Mouse (Mus musculus) ES-E14 (cell line): ENCODE results near the gene Artn. TPM values are rescaled to one million over a fixed set of nuclear protein-coding genes. Genes with fewer than 3 reads are reported as not detected.

Source experiments
- DNase-seq: peaks from one replicate; pipeline ENCODE4 v3.0.0-alpha.2; 2013; ENCODE audit warnings: low read depth, low spot score
- H3K27ac ChIP-seq: 2 replicates; pipeline ENCODE4 v1.5.1; 2012; ENCODE audit warnings: low read depth, mild to moderate bottlenecking, low read length, moderate library complexity, mixed read lengths; ENCODE audit not compliant: poor library complexity, insufficient read depth, severe bottlenecking
- H3K36me3 ChIP-seq: 2 replicates; pipeline ENCODE4 v1.6.1; 2012; ENCODE audit warnings: mild to moderate bottlenecking, low read length, moderate library complexity, mixed read lengths; ENCODE audit not compliant: control insufficient read depth, poor library complexity, insufficient read depth, severe bottlenecking
- H3K4me1 ChIP-seq, 2 experiments: fragments of 150-350 bp in 1 of 2; sonication (generic) in 1 of 2; 2 replicates each; pipeline ENCODE4 v1.6.1; 2012; ENCODE audit warnings: low read length in 2 of 2, mild to moderate bottlenecking in 1 of 2, mixed read lengths in 1 of 2; ENCODE audit not compliant: control insufficient read depth in 2 of 2, insufficient read depth in 2 of 2, poor library complexity in 1 of 2
- H3K4me3 ChIP-seq, 2 experiments: fragments of 150-350 bp in 1 of 2; sonication (generic) in 1 of 2; 2 replicates each; pipeline ENCODE4 v1.5.1; 2012; ENCODE audit warnings: low read length in 2 of 2, low read depth in 1 of 2, mild to moderate bottlenecking in 1 of 2, mixed read lengths in 1 of 2; ENCODE audit not compliant: insufficient read depth in 1 of 2, poor library complexity in 1 of 2, severe bottlenecking in 1 of 2
- H3K9ac ChIP-seq: 2 replicates; pipeline ENCODE4 v1.6.1; 2012; ENCODE audit warnings: low read depth, mild to moderate bottlenecking, low read length, mixed read lengths; ENCODE audit not compliant: poor library complexity, insufficient read depth, severe bottlenecking
- H3K9me3 ChIP-seq: fragments of 150-350 bp; sonication (generic); 2 replicates; pipeline ENCODE4 v1.6.1; 2012; ENCODE audit warnings: low read depth, mild to moderate bottlenecking, low read length; ENCODE audit not compliant: control insufficient read depth, insufficient read depth
- CHD2 ChIP-seq: IDR thresholded peaks from 2 replicates; pipeline ENCODE4 v1.6.1; 2014; ENCODE audit warnings: mild to moderate bottlenecking, low read depth, low read length, inconsistent platforms
- HCFC1 ChIP-seq: IDR thresholded peaks from 2 replicates; pipeline ENCODE4 v1.6.1; 2012; ENCODE audit warnings: low read length, inconsistent platforms, borderline replicate concordance; ENCODE audit not compliant: insufficient read depth
- MAFK ChIP-seq: IDR thresholded peaks from 2 replicates; pipeline ENCODE4 v1.6.1; 2014; ENCODE audit warnings: mild to moderate bottlenecking, low read depth, low read length, inconsistent platforms; ENCODE audit not compliant: insufficient read depth
- ZC3H11A ChIP-seq: IDR thresholded peaks from 2 replicates; pipeline ENCODE4 v1.6.1; 2012; ENCODE audit warnings: low read depth, mild to moderate bottlenecking, inconsistent platforms, low read length, borderline replicate concordance
- ZNF384 ChIP-seq: IDR thresholded peaks from 2 replicates; pipeline ENCODE4 v1.6.1; 2012; ENCODE audit warnings: low read depth, low read length, inconsistent platforms
- in situ Hi-C, 2 experiments: fragments of 600-800 bp; cut with MboI; formaldehyde crosslinking; loops; one replicate each; pipeline ENCODE4 v1.15.1; 2025; ENCODE audit warnings: low sequenced_read_pairs in 2 of 2, inconsistent platforms in 1 of 2; ENCODE audit not compliant: unreplicated experiment in 2 of 2
- total RNA-seq: library from RNA; depleted of rRNA; stranded (reverse); fragments of 300-350 nt; gene quantifications from 2 replicates; pipeline ENCODE4 v1.2.3, GENCODE M21; 2012

The Artn gene
- total RNA-seq, 1 experiment = 0.94 TPM

GRCm38 (mm10) chr4:117947493-117947892 is 17.9 kb upstream of the Artn start:
- H3K27ac ChIP-seq = no peak overlapping the region
- no peak overlapping the region for H3K4me3 ChIP-seq
- peaks cover 10% of the 10 kb centered on the region; the same call in 1 of the 2 replicates for H3K36me3 ChIP-seq
- no peak overlapping the region for H3K9ac ChIP-seq
- in situ Hi-C loops = no loop called here
- TF ChIP-seq CHD2 (no peak), HCFC1 (no peak), ZNF384 (no peak), ZC3H11A (no peak), MAFK (no peak)
- peaks cover 0 to 16% of the 10 kb centered on the region in 2 experiments; a peak in 2 of 4 replicates for H3K4me1 ChIP-seq
- DNase-seq = no peak
- no peaks in the 10 kb centered on the region for H3K9me3 ChIP-seq

GRCm38 (mm10) chr4:117946639-117947305 is 17.2 kb upstream of the Artn start:
- H3K4me3 ChIP-seq = no peak overlapping the region
- no peaks in the 10 kb centered on the region for H3K9me3 ChIP-seq
- no peak for DNase-seq
- TF ChIP-seq MAFK (no peak), CHD2 (no peak), ZC3H11A (no peak), ZNF384 (no peak), HCFC1 (no peak)
- peaks cover 7% of the 10 kb centered on the region; the same call in 1 of the 2 replicates for H3K36me3 ChIP-seq
- H3K27ac ChIP-seq = no peak overlapping the region; the same call in 1 of the 2 replicates
- in situ Hi-C loops = no loop called here
- no peak overlapping the region for H3K9ac ChIP-seq
- H3K4me1 ChIP-seq = peaks cover 0 to 15% of the 10 kb centered on the region in 2 experiments; a peak in 2 of 4 replicates

GRCm38 (mm10) chr4:117943317-117943716 is 13.8 kb upstream of the Artn start:
- peaks cover 2 to 12% of the 10 kb centered on the region in 2 experiments; a peak in 1 of 4 replicates for H3K4me1 ChIP-seq
- TF ChIP-seq MAFK (no peak), ZC3H11A (no peak)
- no peaks in the 10 kb centered on the region for H3K9me3 ChIP-seq
- H3K36me3 ChIP-seq = peaks cover 15% of the 10 kb centered on the region; the same call in 1 of the 2 replicates
- no peak overlapping the region for H3K9ac ChIP-seq
- no peak overlapping the region for H3K4me3 ChIP-seq
- in situ Hi-C loops = no loop called here
- no peak overlapping the region for H3K27ac ChIP-seq
- no peak for DNase-seq

GRCm38 (mm10) chr4:117936964-117937363 is 7.4 kb upstream of the Artn start:
- no peak for DNase-seq
- in situ Hi-C loops = no loop called here

GRCm38 (mm10) chr4:117934081-117934480 is 4.5 kb upstream of the Artn start:
- no peak for TF ChIP-seq ZNF384
- no peak for TF ChIP-seq CHD2
- no peak for TF ChIP-seq ZC3H11A
- no peak for TF ChIP-seq MAFK
- no peak for TF ChIP-seq HCFC1
- no peak overlapping the region for H3K9ac ChIP-seq
- peaks cover 17% of the 10 kb centered on the region; the same call in 1 of the 2 replicates for H3K36me3 ChIP-seq
- no peak for DNase-seq
- H3K4me1 ChIP-seq = peaks cover 0 to 2% of the 10 kb centered on the region in 2 experiments; a peak in 1 of 4 replicates
- no peak overlapping the region for H3K27ac ChIP-seq
- no peak overlapping the region for H3K4me3 ChIP-seq
- in situ Hi-C loops = no loop called here
- no peaks in the 10 kb centered on the region for H3K9me3 ChIP-seq

More at GRCm38 (mm10) chr4:117936964-117937363, 7.4 kb upstream of the Artn start:
- H3K4me3 ChIP-seq = no peak overlapping the region
- no peak overlapping the region for H3K27ac ChIP-seq
- peaks cover 2 to 9% of the 10 kb centered on the region in 2 experiments; a peak in 1 of 4 replicates for H3K4me1 ChIP-seq
- H3K9me3 ChIP-seq = no peaks in the 10 kb centered on the region
- H3K36me3 ChIP-seq = peaks cover 31% of the 10 kb centered on the region; the same call in 1 of the 2 replicates
- no peak for TF ChIP-seq HCFC1
- TF ChIP-seq MAFK = no peak
- no peak for TF ChIP-seq ZC3H11A
- no peak for TF ChIP-seq ZNF384
- TF ChIP-seq CHD2 = no peak
- no peak overlapping the region for H3K9ac ChIP-seq
